Mouse (Mus musculus) layer of hippocampus, adult 9-10 months (tissue): ENCODE measurements at regions not wholly inside any gene's neighbourhood (a gene's known extent, or its start where the extent isn't known, plus 50 kb on each side); places are given as distances from the start of the nearest gene placed in this dataset.

Experiments
- DNase-seq: peaks from one replicate; pipeline ENCODE4 v3.0.0; 2022; ENCODE audit warnings: low spot score

GRCm38 (mm10) chr2:166271373-166272189, 116.1 kb upstream of the Sulf2 start:
- no peak for DNase-seq

GRCm38 (mm10) chr2:166270007-166270406, 114.5 kb upstream of the Sulf2 start:
- no peak for DNase-seq

- no peak for DNase-seq
Observed at GRCm38 (mm10) chr2:166266915-166267314, 111.5 kb upstream of the Sulf2 start.

GRCm38 (mm10) chr2:166266507-166266906, 111.0 kb upstream of the Sulf2 start:
- no peak for DNase-seq

GRCm38 (mm10) chr2:166264756-166265155, 109.3 kb upstream of the Sulf2 start:
- no peak for DNase-seq

GRCm38 (mm10) chr2:166261799-166262198, 106.3 kb upstream of the Sulf2 start:
- DNase-seq, result no peak

- DNase-seq, result no peak
Observed at GRCm38 (mm10) chr2:166261065-166261464, 105.6 kb upstream of the Sulf2 start.

GRCm38 (mm10) chr2:166258771-166259180, 103.3 kb upstream of the Sulf2 start:
- DNase-seq, result no peak

GRCm38 (mm10) chr2:166257666-166258065, 102.2 kb upstream of the Sulf2 start:
- DNase-seq, result no peak

GRCm38 (mm10) chr2:166256193-166256592, 100.7 kb upstream of the Sulf2 start:
- no peak for DNase-seq

- no peak for DNase-seq
Observed at GRCm38 (mm10) chr2:166254581-166254980, 99.1 kb upstream of the Sulf2 start.

- no peak for DNase-seq
Observed at GRCm38 (mm10) chr2:166252107-166252506, 96.6 kb upstream of the Sulf2 start.

- DNase-seq, result no peak
Observed at GRCm38 (mm10) chr2:166251421-166251820, 96.0 kb upstream of the Sulf2 start.

- DNase-seq, result no peak
Observed at GRCm38 (mm10) chr2:166250571-166250970, 95.1 kb upstream of the Sulf2 start.

GRCm38 (mm10) chr2:166249338-166249950, 94.0 kb upstream of the Sulf2 start:
- no peak for DNase-seq

- DNase-seq, result no peak
Observed at GRCm38 (mm10) chr2:166246401-166247189, 91.1 kb upstream of the Sulf2 start.

- no peak for DNase-seq
Observed at GRCm38 (mm10) chr2:166245219-166245618, 89.8 kb upstream of the Sulf2 start.

- DNase-seq, result no peak
Observed at GRCm38 (mm10) chr2:166242786-166243521, 87.5 kb upstream of the Sulf2 start.

GRCm38 (mm10) chr2:166241310-166241709, 85.8 kb upstream of the Sulf2 start:
- DNase-seq, result no peak

- DNase-seq, result no peak
Observed at GRCm38 (mm10) chr2:166240056-166240455, 84.6 kb upstream of the Sulf2 start.

- DNase-seq, result no peak
Observed at GRCm38 (mm10) chr2:166237554-166238269, 82.2 kb upstream of the Sulf2 start.
